8 mouse cellular contexts compared by ENCODE assay signal in the genomic region with DNA sequence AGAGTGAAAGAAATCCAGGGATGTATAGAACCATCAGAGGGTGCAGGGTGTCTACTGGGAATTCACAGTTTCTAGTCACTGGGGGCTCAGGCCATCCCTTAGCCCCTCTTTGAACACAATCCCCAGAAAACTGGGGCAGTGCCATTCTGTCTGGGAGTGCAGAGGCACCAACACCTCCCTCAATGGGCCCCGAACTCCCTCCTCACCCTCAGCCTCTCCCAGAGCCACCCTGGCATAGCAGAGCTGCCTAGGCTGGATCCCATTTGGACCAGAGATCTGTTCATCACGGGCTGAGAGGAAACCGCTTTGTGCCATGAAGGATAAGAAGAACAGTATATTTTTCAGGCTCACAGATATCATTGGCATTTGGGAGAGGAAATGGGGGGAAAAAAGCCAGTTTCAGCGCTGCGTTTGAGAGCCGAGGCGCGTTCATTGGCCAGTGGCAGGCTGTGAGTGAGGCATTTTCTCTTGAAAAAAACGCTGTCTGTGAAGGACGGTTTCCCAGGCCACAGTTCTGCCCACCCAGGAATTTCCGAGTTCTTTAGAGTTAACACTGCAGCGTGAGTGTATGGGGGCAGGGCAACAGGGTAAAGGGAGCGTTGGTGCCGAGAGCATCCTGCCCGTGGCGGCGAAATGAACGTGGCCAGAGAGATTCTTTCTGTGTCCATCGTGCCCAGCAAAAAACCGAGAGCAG.
A peak's percentile ranks its signal among the peaks of the same experiment; 100 is the strongest.
DNase-seq lines count a peak whose midpoint lies in the region; ATAC-seq and TF ChIP-seq lines count a peak whose summit lies in the region.

No protein-coding gene starts in this region.

- no peak for TF ChIP-seq CTCF in stomach, postnatal 0 days (IDR thresholded peaks at IDR 0.05; ENCODE audit: low read depth)

- peak overlapping the region; percentile 13; the same call in 1 of the 2 replicates for H3K4me2 ChIP-seq in limb, embryonic 15.5 days
- H3K4me2 ChIP-seq in stomach, postnatal 0 days (replicated peaks; ENCODE audit: low read depth) = peak overlapping the region; percentile 32

- no peaks in the 10 kb centered on the region for H3K9me3 ChIP-seq in limb, embryonic 15.5 days
- no peaks in the 10 kb centered on the region for H3K9me3 ChIP-seq in stomach, postnatal 0 days (ENCODE audit: control insufficient read depth, low read length)

- no peak for TF ChIP-seq EP300 in stomach, postnatal 0 days (optimal IDR thresholded peaks at IDR 0.05)

- WGBS in limb, embryonic 15.5 days = 49% methylated on average over 20 of the region's 20 CpGs
- WGBS in stomach, postnatal 0 days = 43% methylated on average over 20 of the region's 20 CpGs

- no peaks in the 10 kb centered on the region for H3K36me3 ChIP-seq in limb, embryonic 15.5 days
- no peaks in the 10 kb centered on the region for H3K36me3 ChIP-seq in stomach, postnatal 0 days (ENCODE audit: control insufficient read depth, insufficient read depth, low read length)

- H3K9ac ChIP-seq in limb, embryonic 15.5 days = no peak overlapping the region
- no peak overlapping the region for H3K9ac ChIP-seq in stomach, postnatal 0 days (ENCODE audit: low read length)

- peaks cover 8% of the 10 kb centered on the region for H3K4me1 ChIP-seq in limb, embryonic 15.5 days
- no peaks in the 10 kb centered on the region for H3K4me1 ChIP-seq in stomach, postnatal 0 days (replicated peaks; ENCODE audit: control insufficient read depth, insufficient read depth)

- H3K27ac ChIP-seq in limb, embryonic 15.5 days = no peak overlapping the region
- H3K27ac ChIP-seq in stomach, postnatal 0 days (replicated peaks) = no peak overlapping the region

- H3K27me3 ChIP-seq in limb, embryonic 15.5 days = peaks cover 41% of the 10 kb centered on the region
- H3K27me3 ChIP-seq in stomach, postnatal 0 days (ENCODE audit: control insufficient read depth, insufficient read depth, low read length) = no peaks in the 10 kb centered on the region

- DNase-seq in cerebellum, adult 9-11 months = peak; percentile 28
- no peak for DNase-seq in cerebellum, adult 9-10 months
- peak; percentile 65 to 71 for DNase-seq in right cerebral cortex, postnatal 10 days (ENCODE audit: low spot score in 2 of 2)
- DNase-seq in right cerebral cortex, adult 18-20 months = no peak
- DNase-seq in stomach, postnatal 0 days (ENCODE audit: low spot score) = no peak
- no peak for DNase-seq in c-Kit-positive CD71-positive TER-119-positive erythroid progenitor cells, embryonic 14.5 days (ENCODE audit: low spot score)
- no peak for DNase-seq in urinary bladder, postnatal 10 days (ENCODE audit: low spot score)

- no peak overlapping the region for H3K4me3 ChIP-seq in limb, embryonic 15.5 days
- H3K4me3 ChIP-seq in stomach, postnatal 0 days (ENCODE audit: low read depth, low read length) = no peak overlapping the region

- ATAC-seq in limb, embryonic 15.5 days (ENCODE audit: insufficient number of reproducible peaks, low FRiP score, low TSS enrichment, low read depth) = no peak
- ATAC-seq in stomach, postnatal 0 days (ENCODE audit: low FRiP score, low TSS enrichment) = no peak

Comparison
In these comparisons a context has a peak if more than half of its experiments do, and no peak if none do; other contexts are left out.
1. DNase-seq: peak in cerebellum, adult 9-11 months (single experiment) and right cerebral cortex, postnatal 10 days (2 of 2); none in cerebellum, adult 9-10 months (single experiment), right cerebral cortex, adult 18-20 months (single experiment), stomach, postnatal 0 days (single experiment), c-Kit-positive CD71-positive TER-119-positive erythroid progenitor cells, embryonic 14.5 days (single experiment) and urinary bladder, postnatal 10 days (single experiment).